Mouse (Mus musculus) right cerebral cortex, postnatal 36 days (tissue): ENCODE results near the gene Olfr917.

ENCODE experiments used
- DNase-seq, 2 experiments: peaks; one replicate each; pipeline ENCODE4 v3.0.0; 2022; ENCODE audit warnings: low spot score in 2 of 2, mixed read lengths in 1 of 2

Gene Olfr917

GRCm38 (mm10) chr9:38665742-38666141 lies at the start of gene Olfr917:
Gene Olfr917, minus strand, starts transcription at chr9:38665842.
- DNase-seq, result no peak

- no peak for DNase-seq
These were observed 8.9 kb upstream of the Olfr917 start, which contains the start of gene Olfr918 for GRCm38 (mm10) chr9:38674501-38674900. Gene Olfr918, minus strand, starts transcription at chr9:38674601.

GRCm38 (mm10) chr9:38672887-38673286 lies 7.2 kb upstream of the Olfr917 start:
- no peak for DNase-seq

- DNase-seq, result no peak
These were observed 5.9 kb downstream of the Olfr917 start, which contains the start of gene Olfr916 for GRCm38 (mm10) chr9:38659775-38660174. Gene Olfr916, minus strand, starts transcription at chr9:38659875.

- DNase-seq, result no peak
These were observed 33.2 kb downstream of the Olfr917 start for GRCm38 (mm10) chr9:38632406-38632805.
